Mouse (Mus musculus): ENCODE data around the gene Gm28778.

- TF ChIP-seq EP300 (IDR thresholded peaks at IDR 0.05): no peak
- peak; percentile 73 for TF ChIP-seq CTCF (IDR thresholded peaks at IDR 0.05)
These were observed 24.3 kb upstream of the Gm28778 start for GRCm38 (mm10) chr1:53272646-53273045.

Data from lung, postnatal 0 days (tissue).